Mouse (Mus musculus) cerebellum, postnatal 14 days (tissue): ENCODE data around the gene Ephb1.
A peak's percentile ranks its signal among the peaks of the same experiment; 100 is the strongest.

ENCODE experiments used
- DNase-seq, 2 experiments: peaks; one replicate each; pipeline ENCODE4 v3.0.0; 2021; ENCODE audit warnings: mixed read lengths in 2 of 2

The Ephb1 gene

DNA sequence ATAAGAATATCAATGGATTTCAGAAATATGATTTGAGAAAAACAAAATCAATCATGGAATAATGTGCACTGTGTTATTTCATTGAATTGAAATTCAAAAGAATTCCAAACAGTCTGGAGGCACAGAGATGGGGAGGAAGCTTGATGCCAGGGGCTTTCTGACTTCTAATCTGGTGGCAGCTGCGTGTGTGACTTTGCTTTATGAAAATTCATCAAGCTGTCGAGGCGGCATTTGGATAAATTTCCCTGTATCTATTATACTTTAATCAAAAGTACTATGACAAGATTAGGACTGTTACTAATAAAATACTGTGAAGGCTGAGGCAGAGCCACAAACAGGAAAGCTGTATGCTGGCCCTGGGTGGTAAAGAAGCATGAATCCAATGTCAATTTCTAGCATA lies 451.1 kb downstream of the Ephb1 start:
- no peak for DNase-seq

DNA sequence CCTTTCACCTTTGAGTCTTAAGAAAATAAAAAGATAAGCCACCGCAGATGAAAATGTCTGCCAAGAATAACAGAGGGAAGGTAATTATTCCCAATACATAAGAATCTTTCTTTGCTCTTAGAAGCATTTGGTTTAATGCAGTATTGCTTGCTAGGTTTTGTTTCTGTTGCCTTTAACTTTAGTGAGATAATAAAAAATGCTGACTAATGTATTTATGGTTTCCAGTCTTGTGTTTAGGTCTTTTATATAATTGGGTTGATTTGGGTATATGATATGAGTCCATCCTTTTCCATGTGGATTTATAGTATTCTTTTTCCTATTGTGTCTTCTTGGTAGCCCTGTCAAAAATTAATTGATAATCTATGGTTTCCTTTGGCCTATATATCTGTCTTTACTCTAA lies 456.6 kb downstream of the Ephb1 start:
- DNase-seq = no peak

DNA sequence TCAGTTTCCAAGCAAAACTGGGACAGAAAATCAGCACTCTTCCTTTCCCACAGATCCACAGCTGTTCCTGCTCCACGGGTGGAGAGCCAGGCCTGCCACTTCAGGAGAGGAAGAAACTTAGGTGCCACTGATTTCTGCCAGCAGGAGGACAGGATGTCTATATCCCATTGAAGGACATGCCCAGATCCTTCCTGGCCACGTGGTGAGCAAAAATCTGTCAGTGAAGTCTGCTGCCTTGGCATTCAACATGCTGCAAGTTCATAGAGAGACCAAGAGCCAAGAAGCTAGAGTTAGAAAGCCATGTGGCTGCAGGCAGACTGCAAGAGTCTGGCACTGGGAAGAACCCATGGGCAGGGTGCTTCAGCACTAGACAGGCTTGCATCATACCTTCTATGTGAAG lies 471.2 kb downstream of the Ephb1 start:
- DNase-seq = peak; percentile 81 to 89

DNA sequence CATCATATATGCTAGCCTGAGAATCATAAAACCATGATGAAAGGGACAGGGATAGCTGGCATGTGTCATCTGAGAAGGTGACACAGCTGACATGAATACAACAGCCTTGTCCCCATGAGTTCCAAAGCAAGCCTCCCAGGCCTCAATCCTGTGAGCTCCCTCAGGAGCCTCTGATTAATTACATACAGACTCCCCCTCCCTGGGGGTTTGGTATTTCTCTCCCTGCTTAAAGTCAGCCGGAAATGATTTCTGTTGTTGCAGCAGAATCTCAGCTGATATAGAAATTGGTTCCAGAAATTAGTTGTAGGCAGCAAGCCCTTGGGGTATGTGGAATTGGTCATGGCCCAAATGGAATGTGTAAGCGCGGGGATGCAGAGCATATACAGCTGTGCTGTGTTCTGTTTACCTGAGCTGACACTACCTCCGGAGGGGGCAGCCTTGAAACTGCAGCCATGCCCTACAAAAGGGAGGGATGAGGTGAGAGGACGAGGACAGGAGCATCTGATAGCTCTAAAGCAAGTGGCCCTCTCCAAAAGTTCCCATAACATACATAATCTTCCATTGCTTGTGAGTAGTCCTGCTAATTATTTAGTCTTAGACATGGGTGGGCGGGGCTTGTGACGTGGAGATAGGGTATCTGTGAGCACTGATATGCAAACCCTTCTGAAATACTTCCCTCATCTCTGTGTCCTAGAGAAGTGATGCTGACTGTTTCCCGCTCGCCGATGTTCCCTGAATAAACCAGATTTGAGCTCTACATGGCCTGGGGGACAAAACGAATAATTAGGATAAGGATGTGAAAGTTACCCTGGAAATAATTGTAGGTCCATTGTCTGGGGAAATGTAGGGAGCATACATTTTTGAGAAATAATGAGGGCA lies 477.1 kb downstream of the Ephb1 start:
- DNase-seq = no peak

GRCm38 (mm10) chr9:101875306-101875705 lies 479.2 kb downstream of the Ephb1 start:
- DNase-seq = no peak
